Mouse (Mus musculus) intestine, embryonic 16.5 days (tissue): ENCODE measurements around the gene Syne3. TPM values are rescaled to one million over a fixed set of nuclear protein-coding genes. Genes with fewer than 3 reads are reported as not detected.

ENCODE experiments used
- ATAC-seq: fragments of 200-750 bp; cut with Nextera tagmentation; 2 replicates; pipeline ENCODE4 v1.8.0; 2017; ENCODE audit warnings: moderate TSS enrichment, moderate library complexity
- H3K27ac ChIP-seq: fragments of 300-500 bp; sonication (generic); 2 replicates; pipeline ENCODE4 v1.5.1; 2014; ENCODE audit warnings: mild to moderate bottlenecking, low read length
- H3K27me3 ChIP-seq: fragments of 300-500 bp; sonication (generic); replicated peaks from 2 replicates; pipeline ENCODE4 v1.6.1; 2014; ENCODE audit warnings: low read length, control low read depth, mixed read lengths; ENCODE audit not compliant: control insufficient read depth, insufficient read depth
- H3K36me3 ChIP-seq: fragments of 300-500 bp; sonication (generic); 2 replicates; pipeline ENCODE4 v1.6.1; 2014; ENCODE audit warnings: low read length, control low read depth; ENCODE audit not compliant: control insufficient read depth, insufficient read depth
- H3K4me1 ChIP-seq: fragments of 300-500 bp; sonication (generic); 2 replicates; pipeline ENCODE4 v1.6.1; 2014; ENCODE audit warnings: low read length, control low read depth, mixed read lengths; ENCODE audit not compliant: control insufficient read depth, insufficient read depth
- H3K4me2 ChIP-seq: fragments of 300-500 bp; sonication (generic); 2 replicates; pipeline ENCODE4 v1.6.1; 2014; ENCODE audit warnings: low read depth, low read length, control low read depth
- H3K4me3 ChIP-seq: fragments of 300-500 bp; sonication (generic); 2 replicates; pipeline ENCODE4 v1.5.1; 2014; ENCODE audit warnings: mild to moderate bottlenecking, low read length
- H3K9ac ChIP-seq: fragments of 300-500 bp; sonication (generic); 2 replicates; pipeline ENCODE4 v1.6.1; 2014; ENCODE audit warnings: low read depth, low read length
- H3K9me3 ChIP-seq: fragments of 300-500 bp; sonication (generic); 2 replicates; pipeline ENCODE4 v1.6.1; 2016; ENCODE audit warnings: low read length, control low read depth; ENCODE audit not compliant: control insufficient read depth
- WGBS: fragments of 180-500 bp; shearing (Covaris S2); extraction: QIAGEN DNeasy Blood & Tissue Kit; methylation state at CpG from one replicate; pipeline ENCODE4 v1.1.7; 2014; 5-methylcytosine and 5-hydroxymethylcytosine counted together
- polyA plus RNA-seq: library from polyadenylated mRNA; unstranded; fragments of >200 nt; fragmentation: Nextera tagmentation; extraction: Ambion mirVana; gene quantifications from 2 replicates; pipeline ENCODE4 v1.2.1, GENCODE M21; 2015

Gene Syne3
- polyA plus RNA-seq, 1 experiment from 2014 or later, result 0.51 TPM

DNA sequence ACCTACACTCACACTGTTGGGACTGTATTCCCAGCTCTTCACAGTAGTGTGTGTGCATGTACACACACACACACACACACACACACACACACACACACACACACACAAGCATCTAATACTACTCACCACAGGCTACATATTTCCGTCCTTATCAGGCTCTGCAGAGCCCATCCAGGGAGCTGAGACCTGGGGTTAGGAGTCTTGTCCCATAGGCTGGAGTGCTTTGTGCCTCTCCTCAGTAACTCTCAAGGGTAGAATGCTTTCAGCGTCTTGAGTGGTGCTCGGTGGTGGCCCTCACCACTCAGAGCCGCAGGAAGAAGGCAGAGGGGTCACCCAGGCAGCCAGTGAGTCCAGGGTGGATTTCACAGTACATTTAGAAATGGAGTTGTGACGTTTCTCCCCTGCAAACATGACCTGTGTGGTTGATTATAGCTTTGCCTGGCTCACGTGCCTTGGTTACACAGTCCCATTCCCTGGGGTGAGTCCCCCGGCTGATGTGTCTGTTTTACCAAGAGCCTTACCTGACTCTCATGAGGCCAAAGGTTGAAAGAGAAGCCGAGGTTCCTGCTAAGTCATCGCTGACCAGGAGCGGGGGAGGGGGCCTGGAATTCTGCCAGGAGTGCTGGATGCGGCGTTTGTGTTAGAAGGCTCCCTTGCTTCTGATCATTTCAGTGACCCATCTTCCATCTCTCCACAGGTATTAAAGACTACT is 30.1 kb upstream of the Syne3 start:
- 42% methylated on average over 12 of the region's 12 CpGs for WGBS
- Histone ChIP-seq H3K4me3 (no peak overlapping the region), H3K27me3 (no peaks in the 10 kb centered on the region), H3K4me1 (peaks cover 33% of the 10 kb centered on the region), H3K36me3 (no peaks in the 10 kb centered on the region; the same call in 1 of the 2 replicates), H3K9me3 (no peaks in the 10 kb centered on the region), H3K27ac (peak overlapping the region; percentile 67; the same call in 1 of the 2 replicates), H3K4me2 (no peak overlapping the region), H3K9ac (peak overlapping the region; percentile 6; the same call in 1 of the 2 replicates)
- ATAC-seq, result peak; percentile 70

DNA sequence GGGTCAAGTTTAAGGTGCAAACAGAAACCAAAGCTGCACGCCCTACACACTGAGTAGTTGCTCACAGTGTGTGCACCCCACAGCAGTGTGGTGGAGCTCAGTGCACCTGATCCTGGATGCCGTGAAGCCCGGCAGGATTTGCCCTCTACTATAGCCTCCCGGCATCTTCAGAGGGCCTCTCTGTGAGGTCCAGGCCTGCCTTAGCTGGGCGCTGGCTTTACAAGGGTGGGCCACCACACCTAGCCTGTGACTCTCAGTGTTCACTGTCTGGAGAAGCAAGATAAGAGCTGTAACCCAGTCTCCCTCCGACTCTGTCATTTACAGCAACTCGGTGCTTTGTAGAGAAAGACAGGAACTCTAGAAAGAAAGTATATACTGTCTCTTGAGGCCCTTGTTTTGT is 29.3 kb upstream of the Syne3 start:
- peak; percentile 80 for ATAC-seq
- H3K4me1 ChIP-seq, result peaks cover 41% of the 10 kb centered on the region
- H3K4me3 ChIP-seq, result no peak overlapping the region
- peak overlapping the region; percentile 53 for H3K27ac ChIP-seq
- no peaks in the 10 kb centered on the region for H3K9me3 ChIP-seq
- no peaks in the 10 kb centered on the region for H3K27me3 ChIP-seq
- H3K4me2 ChIP-seq, result 0 out of 2 replicates have a peak overlapping the region, but pooled peaks have one; percentile 22
- 48% methylated on average over 7 of the region's 7 CpGs for WGBS
- H3K9ac ChIP-seq, result no peak overlapping the region
- no peaks in the 10 kb centered on the region; the same call in 1 of the 2 replicates for H3K36me3 ChIP-seq

DNA sequence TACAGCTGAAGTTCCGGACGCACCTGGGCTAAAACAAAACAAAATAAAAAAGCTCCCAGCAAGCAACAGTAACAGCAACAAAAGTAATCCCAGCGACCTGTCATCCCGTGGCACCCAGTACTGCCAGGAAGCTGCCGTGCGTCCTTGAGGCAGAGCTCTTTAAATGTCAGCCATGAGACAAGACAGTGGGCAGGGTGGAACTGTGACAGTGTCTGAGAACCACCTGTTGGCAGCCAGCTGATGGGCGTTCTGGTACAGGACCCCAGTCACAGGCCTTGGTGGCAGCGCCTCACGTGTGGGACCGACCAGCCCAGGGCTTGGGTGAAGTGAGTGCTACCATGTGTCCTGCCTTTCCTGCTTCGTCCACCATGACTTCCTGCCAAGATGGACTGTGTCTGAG is 28.6 kb upstream of the Syne3 start:
- H3K9me3 ChIP-seq, result no peaks in the 10 kb centered on the region
- WGBS, result 73% methylated on average over 11 of the region's 11 CpGs
- peak overlapping the region; percentile 53 for H3K27ac ChIP-seq
- no peak for ATAC-seq
- H3K4me2 ChIP-seq, result peak overlapping the region; percentile 22; the same call in 1 of the 2 replicates
- no peak overlapping the region for H3K9ac ChIP-seq
- no peaks in the 10 kb centered on the region; the same call in 1 of the 2 replicates for H3K36me3 ChIP-seq
- peaks cover 46% of the 10 kb centered on the region for H3K4me1 ChIP-seq
- no peaks in the 10 kb centered on the region for H3K27me3 ChIP-seq
- no peak overlapping the region for H3K4me3 ChIP-seq

- H3K9ac ChIP-seq, result peak overlapping the region; percentile 90
- 62% methylated on average over 14 of the region's 14 CpGs for WGBS
- no peaks in the 10 kb centered on the region for H3K9me3 ChIP-seq
- peaks cover 46% of the 10 kb centered on the region for H3K4me1 ChIP-seq
- H3K27ac ChIP-seq, result no peak overlapping the region
- no peak for ATAC-seq
- peak overlapping the region; percentile 84 for H3K4me2 ChIP-seq
- H3K27me3 ChIP-seq, result no peaks in the 10 kb centered on the region
- H3K36me3 ChIP-seq, result peaks cover 5% of the 10 kb centered on the region
- peak overlapping the region; percentile 92 for H3K4me3 ChIP-seq
Measured at GRCm38 (mm10) chr12:105034130-105034769, 24.6 kb upstream of the Syne3 start.

GRCm38 (mm10) chr12:105032832-105033775 is 23.5 kb upstream of the Syne3 start:
- Histone ChIP-seq H3K27ac (peak overlapping the region; percentile 85), H3K36me3 (peaks cover 5% of the 10 kb centered on the region), H3K9ac (peak overlapping the region; percentile 90), H3K27me3 (no peaks in the 10 kb centered on the region), H3K4me3 (peak overlapping the region; percentile 92), H3K4me2 (peak overlapping the region; percentile 84), H3K4me1 (peaks cover 35% of the 10 kb centered on the region), H3K9me3 (no peaks in the 10 kb centered on the region)
- ATAC-seq, result peak; percentile 53
- WGBS, result 2% methylated on average over 45 of the region's 45 CpGs

DNA sequence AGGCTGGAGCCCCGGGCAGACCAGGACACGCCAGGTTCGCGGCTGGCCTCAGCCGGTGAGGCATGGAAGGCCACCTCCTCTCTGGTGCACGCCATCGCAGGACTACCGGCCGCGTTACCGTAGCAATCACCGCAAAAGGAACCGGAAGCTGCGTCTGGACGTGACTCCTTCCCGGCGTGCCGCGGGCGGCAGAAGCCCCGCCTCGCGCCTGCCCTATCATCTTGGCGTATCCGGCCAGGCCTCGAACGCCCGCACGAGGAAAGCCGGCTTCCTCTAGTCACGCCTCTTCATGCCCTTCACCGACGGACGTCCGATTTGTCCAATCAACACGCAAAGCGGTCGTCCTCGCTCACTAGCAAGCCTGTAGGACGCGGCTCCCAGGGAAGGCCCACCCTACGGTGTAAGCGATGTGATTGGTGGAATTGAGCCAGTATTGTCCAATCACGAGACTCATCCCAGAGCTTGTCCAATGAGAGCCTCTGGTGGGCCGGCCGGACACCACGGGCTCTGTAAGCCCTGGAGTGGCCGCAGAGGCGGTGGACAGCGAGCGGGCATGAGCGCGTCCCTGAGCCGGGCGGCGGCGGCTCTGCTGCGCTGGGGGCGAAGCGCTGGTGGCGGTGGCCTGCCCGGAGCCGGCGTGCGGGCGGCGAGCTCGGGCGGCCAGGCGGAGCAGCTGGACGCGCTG is 22.7 kb upstream of the Syne3 start, which contains the start of gene Glrx5:
Gene Glrx5, plus strand, starts transcription at position 542 of the 685 bp plus-strand sequence.
- peak within 1 kb of the TSS; percentile 92 for H3K4me3 ChIP-seq
- H3K9me3 ChIP-seq, result no peaks in the 10 kb centered on the region
- peak within 1 kb of the TSS; percentile 85 for H3K27ac ChIP-seq
- peak; percentile 99 for ATAC-seq
- peak within 1 kb of the TSS; percentile 92 for H3K4me2 ChIP-seq
- no peaks in the 10 kb centered on the region for H3K27me3 ChIP-seq
- H3K9ac ChIP-seq, result peak within 1 kb of the TSS; percentile 90
- under 1% methylated on average over 72 of the region's 72 CpGs for WGBS
- peaks cover 5% of the 10 kb centered on the region for H3K36me3 ChIP-seq
- H3K4me1 ChIP-seq, result peaks cover 31% of the 10 kb centered on the region

DNA sequence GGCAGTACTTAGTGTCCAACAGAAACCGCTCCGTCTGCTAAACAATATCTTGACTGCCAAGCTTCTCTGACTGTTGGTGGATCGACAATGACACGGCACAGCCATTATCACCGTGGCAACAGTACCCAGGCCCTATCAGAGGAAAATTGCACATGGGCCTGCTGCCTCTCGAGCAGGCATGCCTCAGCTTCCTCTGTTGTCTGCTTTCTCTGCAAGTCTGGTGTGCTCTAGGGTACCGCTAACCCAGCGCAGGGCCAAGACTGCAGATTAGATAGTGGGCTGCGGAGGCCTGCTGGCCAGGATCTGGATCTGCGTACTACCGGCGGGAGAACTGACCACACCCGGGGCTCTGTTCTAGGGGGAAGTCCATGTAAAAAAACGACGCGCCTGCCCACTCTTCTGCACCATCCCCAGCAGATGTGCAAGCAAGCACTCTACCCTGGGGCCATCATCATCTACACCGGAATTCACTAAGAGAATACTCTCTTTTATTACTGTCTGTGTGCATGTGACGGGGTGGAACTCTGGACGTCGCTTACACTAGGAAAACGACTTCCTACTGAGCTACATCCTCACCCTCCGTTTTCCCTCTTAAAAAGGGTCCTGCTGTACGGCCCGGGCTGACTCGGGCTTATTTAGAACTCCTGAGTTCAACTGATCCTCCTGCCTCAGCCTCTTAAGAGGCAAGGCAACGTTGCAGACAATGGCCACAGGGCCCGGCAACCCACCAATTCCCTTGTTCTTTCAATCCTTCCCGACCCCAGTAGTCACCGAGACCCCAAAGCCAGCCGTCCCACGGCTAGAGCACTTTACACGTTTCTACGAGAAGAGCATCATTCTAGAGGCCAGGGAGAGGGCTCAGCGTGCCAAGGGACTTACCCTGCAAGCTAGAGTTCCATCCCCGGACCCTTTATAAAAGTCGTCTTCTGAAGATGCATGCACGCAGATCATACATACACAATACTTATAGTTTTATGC is 21.8 kb upstream of the Syne3 start:
- Histone ChIP-seq H3K4me1 (peaks cover 29% of the 10 kb centered on the region), H3K9ac (peak overlapping the region; percentile 80), H3K9me3 (no peaks in the 10 kb centered on the region), H3K4me3 (peak overlapping the region; percentile 82), H3K27me3 (no peaks in the 10 kb centered on the region), H3K27ac (peak overlapping the region; percentile 55), H3K36me3 (peaks cover 5% of the 10 kb centered on the region), H3K4me2 (peak overlapping the region; percentile 92)
- WGBS, result 6% methylated on average over 37 of the region's 37 CpGs
- ATAC-seq, result no peak

- no peak overlapping the region for H3K9ac ChIP-seq
- H3K27me3 ChIP-seq, result no peaks in the 10 kb centered on the region
- no peak for ATAC-seq
- H3K36me3 ChIP-seq, result peaks cover 5% of the 10 kb centered on the region
- WGBS, result 89% methylated on average over 9 of the region's 9 CpGs
- H3K4me2 ChIP-seq, result no peak overlapping the region
- H3K4me1 ChIP-seq, result peaks cover 24% of the 10 kb centered on the region
- H3K4me3 ChIP-seq, result no peak overlapping the region
- no peak overlapping the region for H3K27ac ChIP-seq
- no peaks in the 10 kb centered on the region for H3K9me3 ChIP-seq
Measured at GRCm38 (mm10) chr12:105029890-105030289, 20.3 kb upstream of the Syne3 start.
